Mouse (Mus musculus): ENCODE results near the gene Fkbp9. TPM values are rescaled to one million over a fixed set of nuclear protein-coding genes. Genes with fewer than 3 reads are reported as not detected.
A peak's percentile ranks its signal among the peaks of the same experiment; 100 is the strongest.

Gene Fkbp9
- polyA plus RNA-seq, 1 experiment from 2014 or later, result 85.8 TPM

DNA sequence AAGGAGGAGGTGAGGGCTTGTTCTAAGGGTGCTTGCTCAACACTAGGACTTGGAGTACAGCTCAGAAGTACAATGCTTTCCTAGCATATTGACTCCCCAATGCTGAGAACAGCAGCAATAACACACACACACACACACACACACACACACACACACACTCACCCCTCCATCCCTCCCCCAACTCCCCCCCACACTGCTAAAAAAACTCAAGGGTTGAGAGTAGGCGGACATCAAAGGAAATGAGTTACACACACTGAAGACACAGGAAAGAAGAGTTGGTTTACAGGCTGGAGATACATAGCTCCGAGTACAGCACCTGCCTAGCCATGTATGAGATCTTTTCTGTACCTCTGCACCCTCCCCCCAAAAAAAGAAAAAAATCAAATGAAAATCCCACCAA lies 84.4 kb downstream of the Fkbp9 start:
- Histone ChIP-seq H3K27ac (replicated peaks) (no peak overlapping the region), H3K4me3 (ENCODE audit: low read depth, low read length) (no peak overlapping the region), H3K9me3 (ENCODE audit: control insufficient read depth, low read length) (no peaks in the 10 kb centered on the region), H3K9ac (ENCODE audit: low read length) (no peak overlapping the region), H3K27me3 (ENCODE audit: control insufficient read depth, insufficient read depth, low read length) (no peaks in the 10 kb centered on the region), H3K4me2 (replicated peaks; ENCODE audit: low read depth) (no peak overlapping the region), H3K4me1 (replicated peaks; ENCODE audit: control insufficient read depth, insufficient read depth) (no peaks in the 10 kb centered on the region), H3K36me3 (ENCODE audit: control insufficient read depth, insufficient read depth, low read length) (no peaks in the 10 kb centered on the region)
- ATAC-seq (ENCODE audit: low FRiP score, low TSS enrichment) (no peak), DNase-seq (ENCODE audit: low spot score) (no peak)
- WGBS, result 87% methylated on average over 2 of the region's 2 CpGs
- TF ChIP-seq EP300 (optimal IDR thresholded peaks at IDR 0.05) (no peak), CTCF (IDR thresholded peaks at IDR 0.05; ENCODE audit: low read depth) (no peak)

DNA sequence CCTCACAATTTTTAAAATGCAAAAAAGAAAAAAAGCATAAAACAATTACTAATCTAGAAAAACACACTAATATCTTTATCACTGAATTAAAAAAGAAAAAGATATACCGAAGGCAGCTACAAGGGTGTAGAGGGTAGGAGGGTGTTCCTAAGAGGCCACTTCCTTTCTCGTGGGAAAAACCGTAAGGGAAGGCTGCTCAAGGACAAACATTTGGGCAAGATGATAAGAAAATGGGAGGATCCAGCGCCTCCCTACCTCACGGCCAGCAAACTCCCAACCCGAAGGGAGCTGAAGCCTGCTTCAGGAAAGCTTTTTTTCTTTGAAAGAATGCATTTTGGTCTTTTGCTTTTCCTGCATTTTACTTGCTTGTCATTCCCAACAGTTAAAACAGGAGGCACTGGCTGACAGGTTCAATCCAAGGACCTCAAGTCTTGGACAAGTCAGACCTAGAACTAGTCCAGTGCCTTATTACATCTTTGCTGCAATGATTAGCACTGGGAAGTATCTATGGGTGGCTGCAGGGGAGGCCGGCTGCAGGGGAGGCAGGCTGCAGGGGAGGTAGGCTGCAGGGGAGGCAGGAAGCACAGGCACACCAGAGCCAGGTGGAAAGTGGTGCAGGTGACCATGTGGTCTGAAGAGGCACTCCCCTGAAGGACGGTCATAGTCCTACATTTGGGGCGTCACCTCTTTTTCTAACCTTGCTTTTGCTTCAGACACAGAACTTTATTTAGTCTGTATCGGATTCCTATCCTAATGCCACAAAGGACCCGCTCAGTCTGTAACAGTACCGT lies 85.9 kb downstream of the Fkbp9 start:
- H3K27ac ChIP-seq (replicated peaks), result peak overlapping the region; percentile 58
- ATAC-seq (ENCODE audit: low FRiP score, low TSS enrichment) (peak; percentile 60; the same call in 1 of the 2 replicates), DNase-seq (ENCODE audit: low spot score) (peak; percentile 34)
- H3K36me3 ChIP-seq (ENCODE audit: control insufficient read depth, insufficient read depth, low read length), result no peaks in the 10 kb centered on the region
- H3K4me2 ChIP-seq (replicated peaks; ENCODE audit: low read depth), result 0 out of 2 replicates have a peak overlapping the region, but pooled peaks have one; percentile 17
- H3K9me3 ChIP-seq (ENCODE audit: control insufficient read depth, low read length), result no peaks in the 10 kb centered on the region
- TF ChIP-seq EP300 (optimal IDR thresholded peaks at IDR 0.05) (no peak), CTCF (IDR thresholded peaks at IDR 0.05; ENCODE audit: low read depth) (no peak)
- H3K9ac ChIP-seq (ENCODE audit: low read length), result no peak overlapping the region
- no peak overlapping the region for H3K4me3 ChIP-seq (ENCODE audit: low read depth, low read length)
- no peaks in the 10 kb centered on the region for H3K27me3 ChIP-seq (ENCODE audit: control insufficient read depth, insufficient read depth, low read length)
- WGBS, result 49% methylated on average over 12 of the region's 12 CpGs
- no peaks in the 10 kb centered on the region for H3K4me1 ChIP-seq (replicated peaks; ENCODE audit: control insufficient read depth, insufficient read depth)

DNA sequence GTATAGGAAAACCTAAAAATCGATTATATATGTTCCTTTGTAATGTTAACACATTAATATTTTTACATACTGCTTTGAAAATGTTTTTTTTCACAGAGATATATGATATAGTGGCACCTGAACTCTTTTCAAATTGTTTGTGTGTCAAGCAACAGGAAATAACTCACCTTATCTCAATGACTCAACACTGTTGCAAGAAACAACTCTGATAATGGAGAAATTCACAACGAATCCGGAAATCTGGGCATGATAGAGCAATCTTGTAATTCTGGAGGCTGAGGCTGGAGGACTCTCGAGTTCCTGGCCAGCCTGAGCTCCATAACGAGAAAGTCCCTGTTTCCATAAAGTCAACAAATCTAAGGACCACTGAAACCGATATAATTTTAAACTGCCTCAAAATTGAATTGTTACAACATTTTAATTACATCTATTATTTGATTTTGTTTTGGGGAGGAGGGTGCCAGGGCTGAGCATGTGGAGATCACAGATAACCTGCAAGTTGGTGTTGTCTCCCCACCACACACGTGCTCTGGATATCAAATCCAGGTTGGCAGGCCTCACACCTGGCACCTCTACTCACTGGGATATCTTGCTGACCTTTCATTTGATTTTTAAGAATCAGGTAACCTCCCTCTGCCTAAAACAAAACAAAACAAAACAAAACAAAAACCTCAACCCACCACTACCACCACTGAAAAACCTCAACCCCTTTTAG lies 87.6 kb downstream of the Fkbp9 start:
- ATAC-seq (ENCODE audit: low FRiP score, low TSS enrichment) (no peak), DNase-seq (ENCODE audit: low spot score) (no peak)
- Histone ChIP-seq H3K36me3 (ENCODE audit: control insufficient read depth, insufficient read depth, low read length) (no peaks in the 10 kb centered on the region), H3K9ac (ENCODE audit: low read length) (no peak overlapping the region), H3K27ac (replicated peaks) (0 out of 2 replicates have a peak overlapping the region, but pooled peaks have one; percentile 13), H3K4me1 (replicated peaks; ENCODE audit: control insufficient read depth, insufficient read depth) (no peaks in the 10 kb centered on the region), H3K9me3 (ENCODE audit: control insufficient read depth, low read length) (no peaks in the 10 kb centered on the region), H3K4me3 (ENCODE audit: low read depth, low read length) (no peak overlapping the region), H3K27me3 (ENCODE audit: control insufficient read depth, insufficient read depth, low read length) (no peaks in the 10 kb centered on the region), H3K4me2 (replicated peaks; ENCODE audit: low read depth) (no peak overlapping the region)
- no peak for TF ChIP-seq EP300 (optimal IDR thresholded peaks at IDR 0.05)
- TF ChIP-seq CTCF (IDR thresholded peaks at IDR 0.05; ENCODE audit: low read depth), result no peak
- 70% methylated on average over 7 of the region's 7 CpGs for WGBS

DNA sequence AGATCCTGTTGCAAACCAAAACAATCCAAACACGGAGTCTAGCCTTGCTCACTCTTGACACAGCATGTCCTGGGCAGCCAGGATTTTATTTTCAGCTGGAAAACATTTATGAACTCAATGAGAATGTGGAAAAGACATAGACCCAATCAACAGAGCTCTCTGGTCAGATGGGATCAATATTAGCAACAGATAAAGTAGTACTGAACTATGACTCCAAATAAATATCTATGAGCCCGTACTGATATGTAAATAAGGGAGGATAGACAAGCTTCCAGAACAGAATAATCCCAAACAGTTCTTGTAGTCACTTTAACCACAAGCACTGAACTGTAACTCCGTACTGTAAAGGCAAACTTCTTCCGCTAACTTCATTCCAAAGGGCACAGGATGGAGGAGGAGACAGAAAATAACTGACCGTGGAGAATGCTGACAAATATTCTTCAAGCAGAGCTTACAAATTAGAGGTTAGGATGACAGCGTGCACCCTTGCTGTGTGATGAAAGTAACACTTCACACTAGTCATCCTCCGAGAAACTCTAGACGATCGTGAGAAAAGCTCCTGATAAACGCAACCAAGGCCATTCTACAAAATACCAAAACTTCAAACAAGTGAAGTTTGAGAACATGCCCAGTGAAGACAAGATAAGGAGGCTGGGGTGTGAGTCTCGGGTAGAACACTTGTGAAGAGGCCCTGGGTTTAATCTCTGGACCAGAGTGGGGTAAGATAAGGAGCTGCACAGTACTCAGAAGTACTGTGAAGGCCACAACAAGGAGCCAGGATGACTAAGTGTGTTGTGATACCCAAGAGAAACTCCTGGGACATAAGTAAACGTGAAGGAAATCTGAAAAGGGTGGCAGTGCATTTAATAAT lies 88.6 kb downstream of the Fkbp9 start:
- no peak for DNase-seq (ENCODE audit: low spot score)
- WGBS, result 57% methylated on average over 12 of the region's 12 CpGs
- H3K27ac ChIP-seq (replicated peaks), result no peak overlapping the region
- H3K36me3 ChIP-seq (ENCODE audit: control insufficient read depth, insufficient read depth, low read length), result no peaks in the 10 kb centered on the region
- no peaks in the 10 kb centered on the region for H3K27me3 ChIP-seq (ENCODE audit: control insufficient read depth, insufficient read depth, low read length)
- ATAC-seq (ENCODE audit: low FRiP score, low TSS enrichment), result no peak
- TF ChIP-seq EP300 (optimal IDR thresholded peaks at IDR 0.05), result no peak
- no peak for TF ChIP-seq CTCF (IDR thresholded peaks at IDR 0.05; ENCODE audit: low read depth)
- H3K9me3 ChIP-seq (ENCODE audit: control insufficient read depth, low read length), result no peaks in the 10 kb centered on the region
- H3K4me1 ChIP-seq (replicated peaks; ENCODE audit: control insufficient read depth, insufficient read depth), result no peaks in the 10 kb centered on the region
- H3K4me2 ChIP-seq (replicated peaks; ENCODE audit: low read depth), result no peak overlapping the region
- H3K4me3 ChIP-seq (ENCODE audit: low read depth, low read length), result no peak overlapping the region
- no peak overlapping the region for H3K9ac ChIP-seq (ENCODE audit: low read length)

DNA sequence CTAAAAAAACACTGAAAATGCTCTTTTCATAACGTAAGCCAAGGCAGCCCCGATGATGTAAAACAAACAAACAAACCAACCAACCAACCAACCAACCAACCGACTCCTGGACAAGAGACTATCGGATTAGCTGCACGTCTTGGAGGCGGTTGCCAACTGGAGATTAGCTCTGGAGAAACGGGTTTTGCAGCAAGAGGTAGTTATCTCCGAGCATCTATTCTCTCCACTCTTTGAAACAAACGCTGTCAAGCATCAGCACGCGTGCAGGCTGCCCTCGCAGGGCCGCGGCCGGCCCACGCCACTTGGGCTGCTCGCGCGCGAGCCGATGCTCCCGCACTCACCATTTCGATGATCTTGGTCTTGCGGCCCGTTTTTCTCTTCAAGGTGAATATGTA lies 91.5 kb downstream of the Fkbp9 start:
- Histone ChIP-seq H3K4me1 (replicated peaks; ENCODE audit: control insufficient read depth, insufficient read depth) (no peaks in the 10 kb centered on the region), H3K9ac (ENCODE audit: low read length) (peak overlapping the region; percentile 81), H3K27ac (replicated peaks) (peak overlapping the region; percentile 84), H3K4me3 (ENCODE audit: low read depth, low read length) (peak overlapping the region; percentile 75), H3K4me2 (replicated peaks; ENCODE audit: low read depth) (peak overlapping the region; percentile 66), H3K27me3 (ENCODE audit: control insufficient read depth, insufficient read depth, low read length) (no peaks in the 10 kb centered on the region), H3K9me3 (ENCODE audit: control insufficient read depth, low read length) (no peaks in the 10 kb centered on the region), H3K36me3 (ENCODE audit: control insufficient read depth, insufficient read depth, low read length) (no peaks in the 10 kb centered on the region)
- no peak for DNase-seq (ENCODE audit: low spot score)
- no peak for ATAC-seq (ENCODE audit: low FRiP score, low TSS enrichment)
- under 1% methylated on average over 25 of the region's 25 CpGs for WGBS
- no peak for TF ChIP-seq CTCF (IDR thresholded peaks at IDR 0.05; ENCODE audit: low read depth)
- no peak for TF ChIP-seq EP300 (optimal IDR thresholded peaks at IDR 0.05)
